Mouse (Mus musculus) thymus, adult 2 months (tissue): ENCODE data around the gene Trpm6. TPM values are rescaled to one million over a fixed set of nuclear protein-coding genes. Genes with fewer than 3 reads are reported as not detected.

Experiments
- DNase-seq: peaks from one replicate; pipeline ENCODE4 v3.0.0; 2021
- H3K27ac ChIP-seq: fragments of 200-500 bp; 2 replicates; pipeline ENCODE4 v1.5.1; 2012; ENCODE audit warnings: low read length, control low read depth; ENCODE audit not compliant: control insufficient read depth, insufficient read depth
- H3K27me3 ChIP-seq: fragments of 200-500 bp; 2 replicates; pipeline ENCODE4 v1.6.1; 2012; ENCODE audit warnings: mild to moderate bottlenecking, low read length, moderate library complexity, mixed read lengths; ENCODE audit not compliant: control insufficient read depth, insufficient read depth
- H3K36me3 ChIP-seq: fragments of 200-500 bp; 2 replicates; pipeline ENCODE4 v1.6.1; 2012; ENCODE audit warnings: mild to moderate bottlenecking, low read length, moderate library complexity; ENCODE audit not compliant: control insufficient read depth, insufficient read depth
- H3K4me1 ChIP-seq: fragments of 200-500 bp; replicated peaks from 2 replicates; pipeline ENCODE4 v1.6.1; 2012; ENCODE audit warnings: low read length; ENCODE audit not compliant: control insufficient read depth, insufficient read depth
- H3K4me3 ChIP-seq: fragments of 200-500 bp; 2 replicates; pipeline ENCODE4 v1.5.1; 2012; ENCODE audit warnings: mild to moderate bottlenecking, low read length, control low read depth, moderate library complexity; ENCODE audit not compliant: control insufficient read depth, insufficient read depth
- CTCF ChIP-seq: fragments of 200-500 bp; IDR thresholded peaks from 2 replicates; pipeline ENCODE4 v1.5.1; 2012; ENCODE audit warnings: mild to moderate bottlenecking, control low read depth, low read length, moderate library complexity, borderline replicate concordance; ENCODE audit not compliant: control insufficient read depth, poor library complexity, insufficient read depth; ENCODE audit errors: extremely low read depth
- POLR2A ChIP-seq: fragments of 200-500 bp; IDR thresholded peaks from 2 replicates; pipeline ENCODE4 v1.6.1; 2012; ENCODE audit warnings: mild to moderate bottlenecking, low read length, control low read depth, moderate library complexity; ENCODE audit not compliant: control insufficient read depth, poor library complexity, insufficient read depth; ENCODE audit errors: extremely low read depth
- WGBS: fragments of 180-500 bp; shearing (Covaris S2); methylation state at CpG from one replicate; pipeline ENCODE4 v1.1.7; 2018; 5-methylcytosine and 5-hydroxymethylcytosine counted together
- polyA plus RNA-seq: library from polyadenylated mRNA; depleted of rRNA; stranded (reverse); fragments of >200 nt; gene quantifications from 2 replicates; pipeline ENCODE4 v1.2.3, GENCODE M21; 2012

Gene Trpm6
- polyA plus RNA-seq, 1 experiment = 0.07 TPM

- DNase-seq = no peak
- H3K27me3 ChIP-seq = no peaks in the 10 kb centered on the region
Observed at GRCm38 (mm10) chr19:18841789-18842562, 92.2 kb downstream of the Trpm6 start.

GRCm38 (mm10) chr19:18842626-18843025 lies 92.8 kb downstream of the Trpm6 start:
- WGBS = 94% methylated on average over 11 of the region's 11 CpGs
- H3K36me3 ChIP-seq = no peaks in the 10 kb centered on the region
- TF ChIP-seq CTCF (no peak), POLR2A (no peak)
- H3K27ac ChIP-seq = no peak overlapping the region
- no peak for DNase-seq
- no peaks in the 10 kb centered on the region for H3K4me1 ChIP-seq
- no peaks in the 10 kb centered on the region for H3K27me3 ChIP-seq
- H3K4me3 ChIP-seq = no peak overlapping the region

More at GRCm38 (mm10) chr19:18841789-18842562, 92.2 kb downstream of the Trpm6 start:
- TF ChIP-seq POLR2A = no peak
- no peak for TF ChIP-seq CTCF
- Histone ChIP-seq H3K27ac (no peak overlapping the region), H3K4me1 (no peaks in the 10 kb centered on the region), H3K36me3 (no peaks in the 10 kb centered on the region), H3K4me3 (no peak overlapping the region)
- 86% methylated on average over 19 of the region's 19 CpGs for WGBS

- Histone ChIP-seq H3K4me1 (no peaks in the 10 kb centered on the region), H3K27ac (no peak overlapping the region), H3K36me3 (no peaks in the 10 kb centered on the region), H3K27me3 (no peaks in the 10 kb centered on the region), H3K4me3 (no peak overlapping the region)
- TF ChIP-seq POLR2A (no peak), CTCF (no peak)
- no peak for DNase-seq
- WGBS = 94% methylated on average over 4 of the region's 4 CpGs
Observed at GRCm38 (mm10) chr19:18846336-18846735, 96.6 kb downstream of the Trpm6 start.

- H3K4me3 ChIP-seq = no peak overlapping the region
- no peaks in the 10 kb centered on the region; the same call in 1 of the 2 replicates for H3K4me1 ChIP-seq
- 64% methylated on average over 4 of the region's 4 CpGs for WGBS
- TF ChIP-seq POLR2A (no peak), CTCF (no peak)
- H3K27ac ChIP-seq = no peak overlapping the region
- no peak for DNase-seq
- H3K27me3 ChIP-seq = no peaks in the 10 kb centered on the region
- H3K36me3 ChIP-seq = no peaks in the 10 kb centered on the region
Observed at GRCm38 (mm10) chr19:18868311-18868710, 118.5 kb downstream of the Trpm6 start.

- no peaks in the 10 kb centered on the region for H3K36me3 ChIP-seq
- H3K27ac ChIP-seq = no peak overlapping the region
- WGBS = 76% methylated on average over 6 of the region's 6 CpGs
- DNase-seq = no peak
- no peak overlapping the region for H3K4me3 ChIP-seq
- no peaks in the 10 kb centered on the region for H3K27me3 ChIP-seq
- H3K4me1 ChIP-seq = no peaks in the 10 kb centered on the region; the same call in 1 of the 2 replicates
- TF ChIP-seq CTCF = no peak
- no peak for TF ChIP-seq POLR2A
Observed at GRCm38 (mm10) chr19:18872792-18873569, 123.2 kb downstream of the Trpm6 start.
